Mouse (Mus musculus): ENCODE results near the gene Specc1l. TPM values are rescaled to one million over a fixed set of nuclear protein-coding genes. Genes with fewer than 3 reads are reported as not detected.

The Specc1l gene
- polyA plus RNA-seq, 1 experiment from 2014 or later = 13.0 TPM

- H3K36me3 ChIP-seq (ENCODE audit: control insufficient read depth, insufficient read depth) = peaks cover 50% of the 10 kb centered on the region
- no peak overlapping the region for H3K4me2 ChIP-seq (replicated peaks; ENCODE audit: low read depth)
- no peak overlapping the region for H3K27ac ChIP-seq (ENCODE audit: low read depth, low read length)
- no peak for ATAC-seq
- no peaks in the 10 kb centered on the region for H3K27me3 ChIP-seq (replicated peaks; ENCODE audit: control insufficient read depth, insufficient read depth, low read length)
- H3K9ac ChIP-seq (ENCODE audit: low read depth, low read length) = no peak overlapping the region
- peak; percentile 78 for TF ChIP-seq CTCF (IDR thresholded peaks at IDR 0.05; ENCODE audit: low read depth)
- no peaks in the 10 kb centered on the region for H3K9me3 ChIP-seq (ENCODE audit: control insufficient read depth)
- H3K4me3 ChIP-seq (ENCODE audit: low read depth, low read length) = no peak overlapping the region
- no peaks in the 10 kb centered on the region for H3K4me1 ChIP-seq (replicated peaks; ENCODE audit: control insufficient read depth, insufficient read depth, low read length)
- 81% methylated on average over 1 of the region's 1 CpGs for WGBS
Observed at GRCm38 (mm10) chr10:75277501-75277900, 65.6 kb downstream of the Specc1l start.

GRCm38 (mm10) chr10:75282648-75283047 lies 70.8 kb downstream of the Specc1l start:
- H3K4me1 ChIP-seq (replicated peaks; ENCODE audit: control insufficient read depth, insufficient read depth, low read length) = no peaks in the 10 kb centered on the region
- 89% methylated on average over 5 of the region's 5 CpGs for WGBS

GRCm38 (mm10) chr10:75283821-75284220 lies 71.9 kb downstream of the Specc1l start:
- 88% methylated on average over 3 of the region's 3 CpGs for WGBS
- Histone ChIP-seq H3K36me3 (ENCODE audit: control insufficient read depth, insufficient read depth) (peaks cover 37% of the 10 kb centered on the region), H3K4me1 (replicated peaks; ENCODE audit: control insufficient read depth, insufficient read depth, low read length) (0 out of 2 replicates have a peak, but pooled peaks cover 4% of the 10 kb centered on the region), H3K9ac (ENCODE audit: low read depth, low read length) (no peak overlapping the region), H3K9me3 (ENCODE audit: control insufficient read depth) (no peaks in the 10 kb centered on the region), H3K27ac (ENCODE audit: low read depth, low read length) (no peak overlapping the region), H3K27me3 (replicated peaks; ENCODE audit: control insufficient read depth, insufficient read depth, low read length) (no peaks in the 10 kb centered on the region), H3K4me2 (replicated peaks; ENCODE audit: low read depth) (no peak overlapping the region), H3K4me3 (ENCODE audit: low read depth, low read length) (no peak overlapping the region)
- no peak for ATAC-seq
- TF ChIP-seq CTCF (IDR thresholded peaks at IDR 0.05; ENCODE audit: low read depth) = no peak

More at GRCm38 (mm10) chr10:75282648-75283047, 70.8 kb downstream of the Specc1l start:
- peaks cover 43% of the 10 kb centered on the region for H3K36me3 ChIP-seq (ENCODE audit: control insufficient read depth, insufficient read depth)
- H3K9ac ChIP-seq (ENCODE audit: low read depth, low read length) = no peak overlapping the region
- H3K27ac ChIP-seq (ENCODE audit: low read depth, low read length) = no peak overlapping the region; the same call in 1 of the 2 replicates
- ATAC-seq = no peak
- no peak overlapping the region for H3K4me3 ChIP-seq (ENCODE audit: low read depth, low read length)
- H3K9me3 ChIP-seq (ENCODE audit: control insufficient read depth) = no peaks in the 10 kb centered on the region
- no peak overlapping the region for H3K4me2 ChIP-seq (replicated peaks; ENCODE audit: low read depth)
- no peaks in the 10 kb centered on the region for H3K27me3 ChIP-seq (replicated peaks; ENCODE audit: control insufficient read depth, insufficient read depth, low read length)
- TF ChIP-seq CTCF (IDR thresholded peaks at IDR 0.05; ENCODE audit: low read depth) = no peak

GRCm38 (mm10) chr10:75288579-75288978 lies 76.7 kb downstream of the Specc1l start:
- Histone ChIP-seq H3K4me3 (ENCODE audit: low read depth, low read length) (no peak overlapping the region), H3K36me3 (ENCODE audit: control insufficient read depth, insufficient read depth) (peaks cover 15% of the 10 kb centered on the region), H3K27ac (ENCODE audit: low read depth, low read length) (peak overlapping the region; percentile 29), H3K4me1 (replicated peaks; ENCODE audit: control insufficient read depth, insufficient read depth, low read length) (0 out of 2 replicates have a peak, but pooled peaks cover 6% of the 10 kb centered on the region), H3K9ac (ENCODE audit: low read depth, low read length) (no peak overlapping the region), H3K27me3 (replicated peaks; ENCODE audit: control insufficient read depth, insufficient read depth, low read length) (no peaks in the 10 kb centered on the region), H3K4me2 (replicated peaks; ENCODE audit: low read depth) (no peak overlapping the region), H3K9me3 (ENCODE audit: control insufficient read depth) (no peaks in the 10 kb centered on the region)
- no peak for TF ChIP-seq CTCF (IDR thresholded peaks at IDR 0.05; ENCODE audit: low read depth)
- WGBS = 44% methylated on average over 7 of the region's 7 CpGs
- peak; percentile 89 for ATAC-seq

GRCm38 (mm10) chr10:75289392-75289791 lies 77.5 kb downstream of the Specc1l start:
- H3K4me3 ChIP-seq (ENCODE audit: low read depth, low read length) = no peak overlapping the region
- no peaks in the 10 kb centered on the region for H3K9me3 ChIP-seq (ENCODE audit: control insufficient read depth)
- H3K4me1 ChIP-seq (replicated peaks; ENCODE audit: control insufficient read depth, insufficient read depth, low read length) = 0 out of 2 replicates have a peak, but pooled peaks cover 6% of the 10 kb centered on the region
- H3K4me2 ChIP-seq (replicated peaks; ENCODE audit: low read depth) = no peak overlapping the region
- no peaks in the 10 kb centered on the region for H3K27me3 ChIP-seq (replicated peaks; ENCODE audit: control insufficient read depth, insufficient read depth, low read length)
- H3K36me3 ChIP-seq (ENCODE audit: control insufficient read depth, insufficient read depth) = peaks cover 10% of the 10 kb centered on the region
- 63% methylated on average over 4 of the region's 4 CpGs for WGBS
- no peak for ATAC-seq
- no peak for TF ChIP-seq CTCF (IDR thresholded peaks at IDR 0.05; ENCODE audit: low read depth)
- H3K9ac ChIP-seq (ENCODE audit: low read depth, low read length) = no peak overlapping the region
- H3K27ac ChIP-seq (ENCODE audit: low read depth, low read length) = no peak overlapping the region

GRCm38 (mm10) chr10:75290650-75291049 lies 78.8 kb downstream of the Specc1l start:
- Histone ChIP-seq H3K27ac (ENCODE audit: low read depth, low read length) (no peak overlapping the region), H3K4me3 (ENCODE audit: low read depth, low read length) (no peak overlapping the region), H3K27me3 (replicated peaks; ENCODE audit: control insufficient read depth, insufficient read depth, low read length) (no peaks in the 10 kb centered on the region), H3K36me3 (ENCODE audit: control insufficient read depth, insufficient read depth) (peaks cover 13% of the 10 kb centered on the region; the same call in 1 of the 2 replicates), H3K9me3 (ENCODE audit: control insufficient read depth) (no peaks in the 10 kb centered on the region), H3K4me2 (replicated peaks; ENCODE audit: low read depth) (no peak overlapping the region), H3K4me1 (replicated peaks; ENCODE audit: control insufficient read depth, insufficient read depth, low read length) (0 out of 2 replicates have a peak, but pooled peaks cover 11% of the 10 kb centered on the region), H3K9ac (ENCODE audit: low read depth, low read length) (no peak overlapping the region)
- no peak for TF ChIP-seq CTCF (IDR thresholded peaks at IDR 0.05; ENCODE audit: low read depth)
- ATAC-seq = no peak
- WGBS = 84% methylated on average over 5 of the region's 5 CpGs
